Mouse (Mus musculus) forebrain, embryonic 15.5 days (tissue): ENCODE measurements at regions not wholly inside any gene's neighbourhood (a gene's known extent, or its start where the extent isn't known, plus 50 kb on each side); places are given as distances from the start of the nearest gene placed in this dataset.

Source experiments
- ATAC-seq: fragments of 200-750 bp; cut with Nextera tagmentation; replicated peaks from 2 replicates; pipeline ENCODE4 v1.8.0; 2017; ENCODE audit warnings: mild to moderate bottlenecking, moderate TSS enrichment, moderate library complexity
- H3K27ac ChIP-seq: fragments of 300-500 bp; sonication (generic); replicated peaks from 2 replicates; pipeline ENCODE4 v1.5.1; 2015; ENCODE audit warnings: mild to moderate bottlenecking, inconsistent platforms
- H3K27me3 ChIP-seq: fragments of 300-500 bp; sonication (generic); 2 replicates; pipeline ENCODE4 v1.6.1; 2015; ENCODE audit warnings: inconsistent platforms
- H3K36me3 ChIP-seq: fragments of 300-500 bp; sonication (generic); 2 replicates; pipeline ENCODE4 v1.6.1; 2015; ENCODE audit warnings: mild to moderate bottlenecking, inconsistent platforms
- H3K4me1 ChIP-seq: fragments of 300-500 bp; sonication (generic); 2 replicates; pipeline ENCODE4 v1.6.1; 2015; ENCODE audit warnings: inconsistent platforms
- H3K4me2 ChIP-seq: fragments of 300-500 bp; sonication (generic); replicated peaks from 2 replicates; pipeline ENCODE4 v1.6.1; 2015; ENCODE audit warnings: mild to moderate bottlenecking, inconsistent platforms
- H3K4me3 ChIP-seq: fragments of 300-500 bp; sonication (generic); 2 replicates; pipeline ENCODE4 v1.5.1; 2015; ENCODE audit warnings: mild to moderate bottlenecking, inconsistent platforms
- H3K9ac ChIP-seq: fragments of 300-500 bp; sonication (generic); replicated peaks from 2 replicates; pipeline ENCODE4 v1.6.1; 2015; ENCODE audit warnings: mild to moderate bottlenecking, inconsistent platforms
- H3K9me3 ChIP-seq: fragments of 300-500 bp; sonication (generic); 2 replicates; pipeline ENCODE4 v1.6.1; 2016; ENCODE audit warnings: inconsistent platforms
- WGBS: fragments of 180-500 bp; shearing (Covaris S2); methylation state at CpG from one replicate; pipeline ENCODE4 v1.1.7; 2015; ENCODE audit warnings: mixed read lengths; 5-methylcytosine and 5-hydroxymethylcytosine counted together

DNA sequence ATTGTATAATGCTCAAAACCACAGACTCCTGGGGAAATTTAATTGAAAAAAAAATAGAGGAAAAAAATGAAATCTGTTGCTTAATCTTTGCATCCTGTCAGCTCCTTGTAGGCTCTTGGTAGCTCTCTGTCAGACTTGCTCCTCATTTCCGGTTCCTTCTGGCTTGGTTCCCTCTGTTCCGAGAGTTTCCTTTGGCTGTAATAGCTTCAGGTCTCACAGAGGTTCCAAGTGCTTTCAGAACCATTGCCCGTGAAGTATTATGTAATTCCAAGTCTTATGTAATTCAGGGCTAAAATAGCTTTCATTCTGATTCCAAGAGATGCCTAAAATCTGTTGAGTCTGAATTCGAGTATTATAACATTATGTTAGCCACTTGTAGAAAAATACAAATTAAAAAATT lies 117.3 kb downstream of the Spry2 start:
- 51% methylated on average over 4 of the region's 4 CpGs for WGBS
- Histone ChIP-seq H3K4me2 (no peak overlapping the region), H3K4me3 (no peak overlapping the region), H3K36me3 (no peaks in the 10 kb centered on the region), H3K27ac (no peak overlapping the region), H3K9ac (no peak overlapping the region), H3K27me3 (no peaks in the 10 kb centered on the region), H3K4me1 (no peaks in the 10 kb centered on the region), H3K9me3 (no peaks in the 10 kb centered on the region)
- ATAC-seq: no peak

- no peak overlapping the region for H3K9ac ChIP-seq
- WGBS: 89% methylated on average over 12 of the region's 12 CpGs
- H3K36me3 ChIP-seq: no peaks in the 10 kb centered on the region
- no peaks in the 10 kb centered on the region for H3K9me3 ChIP-seq
- H3K4me2 ChIP-seq: no peak overlapping the region
- H3K27ac ChIP-seq: no peak overlapping the region
- ATAC-seq: no peak
- no peaks in the 10 kb centered on the region for H3K4me1 ChIP-seq
- no peaks in the 10 kb centered on the region for H3K27me3 ChIP-seq
- no peak overlapping the region for H3K4me3 ChIP-seq
These were observed 122.9 kb downstream of the Spry2 start for GRCm38 (mm10) chr14:105773674-105774073.

DNA sequence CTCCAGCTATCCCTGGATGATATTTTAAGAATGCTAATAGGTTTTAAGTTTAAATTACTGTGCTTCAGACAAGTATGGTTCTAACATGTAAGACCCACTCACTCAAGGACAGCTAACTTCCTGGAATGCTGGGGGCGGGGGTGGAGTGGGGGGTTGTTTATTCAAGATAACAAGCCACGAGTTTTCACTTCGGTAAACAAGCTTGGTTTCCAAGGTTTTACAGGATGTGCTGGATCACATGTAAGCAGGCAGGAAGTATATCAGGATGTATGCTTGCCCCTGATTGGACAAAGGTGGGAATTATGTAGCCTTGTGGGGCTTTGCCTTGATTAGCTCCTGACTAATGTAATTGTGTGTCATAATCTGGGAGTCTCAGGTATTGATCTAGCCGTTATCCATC lies 129.5 kb downstream of the Spry2 start:
- H3K27ac ChIP-seq: no peak overlapping the region
- H3K4me1 ChIP-seq: no peaks in the 10 kb centered on the region
- H3K4me3 ChIP-seq: no peak overlapping the region
- ATAC-seq: no peak
- 90% methylated on average over 4 of the region's 4 CpGs for WGBS
- H3K9me3 ChIP-seq: no peaks in the 10 kb centered on the region
- no peaks in the 10 kb centered on the region for H3K27me3 ChIP-seq
- H3K9ac ChIP-seq: no peak overlapping the region
- no peaks in the 10 kb centered on the region for H3K36me3 ChIP-seq
- H3K4me2 ChIP-seq: no peak overlapping the region

DNA sequence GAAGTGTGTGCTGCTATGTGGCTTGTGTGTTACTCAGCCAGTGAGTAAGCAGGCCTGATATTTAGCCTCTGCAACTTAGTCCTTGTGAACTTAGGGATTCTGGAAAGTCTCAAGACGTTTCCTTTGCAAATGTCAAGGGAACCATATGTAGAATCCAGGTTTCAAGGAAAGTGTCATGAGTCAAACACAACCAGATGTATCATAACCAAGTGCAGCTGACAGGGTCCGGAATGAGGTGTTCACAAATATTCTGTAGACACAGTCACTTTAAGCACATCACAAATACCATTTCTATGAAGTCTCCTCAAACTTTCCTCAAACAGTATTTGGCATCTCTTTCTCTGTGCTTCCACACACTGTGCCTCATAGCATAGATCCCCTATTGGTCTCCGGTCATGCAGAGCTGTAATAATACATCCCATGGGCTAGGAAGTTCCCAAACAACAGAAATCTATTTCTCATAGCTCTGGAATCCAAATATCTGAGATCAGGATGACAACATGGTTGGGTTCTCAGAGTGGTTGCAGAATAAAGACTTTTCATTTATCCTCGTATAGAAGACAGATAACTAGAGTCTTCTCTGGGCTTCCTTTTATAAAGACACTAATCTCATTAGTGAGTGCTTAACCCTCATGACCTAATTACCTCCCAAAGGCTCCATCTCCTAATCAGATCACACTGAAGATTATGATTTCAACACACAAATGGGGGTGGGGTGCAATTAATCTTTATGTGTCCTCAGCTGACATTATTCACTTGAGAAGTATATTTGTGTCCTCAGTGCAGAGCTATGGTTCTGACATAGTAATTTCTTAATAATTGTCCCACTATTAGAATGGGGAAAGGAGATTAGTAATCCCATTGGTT lies 143.9 kb downstream of the Spry2 start:
- H3K4me2 ChIP-seq: no peak overlapping the region
- H3K9ac ChIP-seq: no peak overlapping the region
- H3K27me3 ChIP-seq: no peaks in the 10 kb centered on the region
- H3K9me3 ChIP-seq: no peaks in the 10 kb centered on the region
- no peaks in the 10 kb centered on the region for H3K4me1 ChIP-seq
- WGBS: 60% methylated on average over 4 of the region's 4 CpGs
- no peak for ATAC-seq
- no peak overlapping the region for H3K27ac ChIP-seq
- H3K4me3 ChIP-seq: no peak overlapping the region
- no peaks in the 10 kb centered on the region for H3K36me3 ChIP-seq

- Histone ChIP-seq H3K4me1 (no peaks in the 10 kb centered on the region), H3K9me3 (no peaks in the 10 kb centered on the region), H3K27ac (no peak overlapping the region), H3K4me2 (no peak overlapping the region), H3K9ac (no peak overlapping the region), H3K4me3 (no peak overlapping the region), H3K27me3 (no peaks in the 10 kb centered on the region), H3K36me3 (no peaks in the 10 kb centered on the region)
- WGBS: 92% methylated on average over 7 of the region's 7 CpGs
- no peak for ATAC-seq
These were observed 144.9 kb downstream of the Spry2 start for GRCm38 (mm10) chr14:105751762-105752161.

- Histone ChIP-seq H3K4me3 (no peak overlapping the region), H3K4me2 (no peak overlapping the region), H3K36me3 (no peaks in the 10 kb centered on the region), H3K4me1 (no peaks in the 10 kb centered on the region), H3K9me3 (no peaks in the 10 kb centered on the region), H3K27me3 (no peaks in the 10 kb centered on the region), H3K27ac (no peak overlapping the region), H3K9ac (no peak overlapping the region)
- WGBS: 92% methylated on average over 2 of the region's 2 CpGs
- no peak for ATAC-seq
These were observed 152.0 kb downstream of the Spry2 start for GRCm38 (mm10) chr14:105744578-105744977.

DNA sequence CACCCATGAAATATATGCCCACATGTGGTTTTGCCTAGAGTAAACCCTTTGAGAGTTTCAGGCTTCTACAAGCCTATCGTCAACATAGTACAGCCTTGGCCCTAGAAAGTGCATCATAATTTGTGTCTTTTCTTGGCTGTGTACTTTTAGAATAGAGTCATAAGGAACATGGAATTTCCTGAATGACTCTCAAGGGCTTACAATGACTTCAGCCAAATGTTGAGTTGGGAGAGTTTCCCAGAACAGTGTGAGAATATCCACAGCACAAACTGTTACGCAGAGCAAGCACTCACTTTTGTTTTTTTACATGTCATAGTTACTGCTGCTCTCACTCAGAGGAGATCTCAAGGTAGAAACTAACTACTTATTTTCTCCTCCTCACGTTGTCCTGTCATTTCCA lies 152.5 kb downstream of the Spry2 start:
- no peak for ATAC-seq
- H3K4me3 ChIP-seq: no peak overlapping the region
- H3K4me2 ChIP-seq: no peak overlapping the region
- H3K4me1 ChIP-seq: no peaks in the 10 kb centered on the region
- H3K27ac ChIP-seq: no peak overlapping the region
- no peaks in the 10 kb centered on the region for H3K36me3 ChIP-seq
- no peaks in the 10 kb centered on the region for H3K9me3 ChIP-seq
- 72% methylated on average over 3 of the region's 3 CpGs for WGBS
- H3K9ac ChIP-seq: no peak overlapping the region
- H3K27me3 ChIP-seq: no peaks in the 10 kb centered on the region

GRCm38 (mm10) chr14:105740889-105741288 lies 155.7 kb downstream of the Spry2 start:
- ATAC-seq: no peak
- Histone ChIP-seq H3K36me3 (no peaks in the 10 kb centered on the region), H3K9me3 (no peaks in the 10 kb centered on the region)

DNA sequence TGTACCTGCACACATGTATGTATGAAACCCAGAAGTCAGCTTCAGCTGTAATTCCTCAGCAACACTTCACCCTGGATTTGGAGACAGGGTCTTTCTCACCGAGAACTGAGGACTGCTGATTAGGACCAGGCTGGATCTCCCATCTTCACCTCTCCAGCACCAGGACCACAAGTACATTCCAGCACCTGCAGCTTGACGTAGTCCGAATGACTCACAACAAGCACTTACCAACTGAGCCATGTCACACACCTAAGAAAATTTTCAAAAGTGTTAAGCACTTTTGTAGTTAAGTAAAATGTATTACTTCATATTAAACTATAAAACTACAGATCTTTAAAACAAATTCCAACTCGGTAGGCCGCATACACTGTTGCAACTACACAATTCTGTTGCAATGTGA lies 158.1 kb downstream of the Spry2 start:
- Histone ChIP-seq H3K4me3 (no peak overlapping the region), H3K36me3 (no peaks in the 10 kb centered on the region), H3K4me1 (peaks cover 2% of the 10 kb centered on the region), H3K27ac (no peak overlapping the region), H3K9ac (no peak overlapping the region), H3K9me3 (no peaks in the 10 kb centered on the region), H3K27me3 (no peaks in the 10 kb centered on the region), H3K4me2 (no peak overlapping the region)
- ATAC-seq: no peak
- WGBS: 94% methylated on average over 5 of the region's 5 CpGs

More at GRCm38 (mm10) chr14:105740889-105741288, 155.7 kb downstream of the Spry2 start:
- 65% methylated on average over 11 of the region's 11 CpGs for WGBS
- H3K27ac ChIP-seq: no peak overlapping the region
- H3K4me1 ChIP-seq: no peaks in the 10 kb centered on the region
- H3K27me3 ChIP-seq: no peaks in the 10 kb centered on the region
- H3K9ac ChIP-seq: no peak overlapping the region
- H3K4me3 ChIP-seq: no peak overlapping the region
- H3K4me2 ChIP-seq: no peak overlapping the region

GRCm38 (mm10) chr14:105736352-105736751 lies 160.3 kb downstream of the Spry2 start:
- Histone ChIP-seq H3K27ac (no peak overlapping the region), H3K27me3 (no peaks in the 10 kb centered on the region), H3K4me3 (no peak overlapping the region), H3K36me3 (no peaks in the 10 kb centered on the region), H3K9ac (no peak overlapping the region), H3K4me1 (peaks cover 23% of the 10 kb centered on the region), H3K9me3 (no peaks in the 10 kb centered on the region), H3K4me2 (no peak overlapping the region)
- WGBS: 64% methylated on average over 6 of the region's 6 CpGs
- ATAC-seq: no peak

- no peak overlapping the region for H3K4me2 ChIP-seq
- H3K9ac ChIP-seq: no peak overlapping the region
- no peaks in the 10 kb centered on the region for H3K36me3 ChIP-seq
- H3K27me3 ChIP-seq: no peaks in the 10 kb centered on the region
- ATAC-seq: no peak
- no peak overlapping the region for H3K4me3 ChIP-seq
- 93% methylated on average over 7 of the region's 7 CpGs for WGBS
- H3K9me3 ChIP-seq: no peaks in the 10 kb centered on the region
- peak overlapping the region; percentile 88; the same call in 1 of the 2 replicates for H3K27ac ChIP-seq
- peaks cover 31% of the 10 kb centered on the region for H3K4me1 ChIP-seq
These were observed 162.3 kb downstream of the Spry2 start for GRCm38 (mm10) chr14:105734291-105734690.

- Histone ChIP-seq H3K4me1 (peaks cover 31% of the 10 kb centered on the region), H3K27me3 (no peaks in the 10 kb centered on the region), H3K36me3 (no peaks in the 10 kb centered on the region), H3K9me3 (no peaks in the 10 kb centered on the region), H3K4me2 (peak overlapping the region; percentile 56), H3K27ac (peak overlapping the region; percentile 88), H3K9ac (no peak overlapping the region), H3K4me3 (peak overlapping the region; percentile 36)
- WGBS: 2% methylated on average over 12 of the region's 12 CpGs
- peak; percentile 62 for ATAC-seq
These were observed 163.4 kb downstream of the Spry2 start for GRCm38 (mm10) chr14:105733013-105733728.
